Mouse (Mus musculus) limb, embryonic 14.5 days (tissue): ENCODE measurements around the gene Il2ra. TPM values are rescaled to one million over a fixed set of nuclear protein-coding genes. Genes with fewer than 3 reads are reported as not detected.
"Not testable (repeated sequence)": the region's sequence is repeated elsewhere in the genome, so short reads cannot be mapped to it uniquely, and the experiment has no call there.

Experiments used
- ATAC-seq: fragments of 200-750 bp; cut with Nextera tagmentation; 2 replicates; pipeline ENCODE4 v1.8.0; 2017; ENCODE audit warnings: low read depth, moderate number of reproducible peaks, moderate TSS enrichment; ENCODE audit not compliant: low FRiP score
- DNase-seq: peaks from one replicate; pipeline ENCODE4 v3.0.0-alpha.2; 2015; ENCODE audit warnings: low spot score
- H3K27ac ChIP-seq: fragments of 300-500 bp; sonication (generic); replicated peaks from 2 replicates; pipeline ENCODE4 v1.5.1; 2014; ENCODE audit warnings: low read depth, mild to moderate bottlenecking, low read length, moderate library complexity, mixed read lengths
- H3K27me3 ChIP-seq: fragments of 300-500 bp; sonication (generic); 2 replicates; pipeline ENCODE4 v1.6.1; 2014; ENCODE audit warnings: low read length, mixed read lengths; ENCODE audit not compliant: control insufficient read depth, insufficient read depth
- H3K36me3 ChIP-seq: fragments of 300-500 bp; sonication (generic); 2 replicates; pipeline ENCODE4 v1.6.1; 2014; ENCODE audit warnings: mild to moderate bottlenecking, low read length, moderate library complexity, mixed read lengths; ENCODE audit not compliant: control insufficient read depth, insufficient read depth
- H3K4me1 ChIP-seq: fragments of 300-500 bp; sonication (generic); 2 replicates; pipeline ENCODE4 v1.6.1; 2014; ENCODE audit warnings: antibody characterized with exemption, low read length, mixed read lengths; ENCODE audit not compliant: control insufficient read depth, insufficient read depth
- H3K4me2 ChIP-seq: fragments of 300-500 bp; sonication (generic); replicated peaks from 2 replicates; pipeline ENCODE4 v1.6.1; 2014; ENCODE audit warnings: low read depth, mild to moderate bottlenecking, low read length, moderate library complexity; ENCODE audit not compliant: severe bottlenecking
- H3K4me3 ChIP-seq: fragments of 300-500 bp; sonication (generic); replicated peaks from 2 replicates; pipeline ENCODE4 v1.5.1; 2014; ENCODE audit warnings: low read length
- H3K9ac ChIP-seq: fragments of 300-500 bp; sonication (generic); 2 replicates; pipeline ENCODE4 v1.6.1; 2014; ENCODE audit warnings: mild to moderate bottlenecking, low read depth, low read length, moderate library complexity; ENCODE audit not compliant: severe bottlenecking
- H3K9me3 ChIP-seq: fragments of 300-500 bp; sonication (generic); 2 replicates; pipeline ENCODE4 v1.6.1; 2016; ENCODE audit warnings: low read length; ENCODE audit not compliant: control insufficient read depth
- POLR2A ChIP-seq: fragments of 200-500 bp; IDR thresholded peaks from 2 replicates; pipeline ENCODE4 v1.8.0; 2012; ENCODE audit warnings: inconsistent platforms, mild to moderate bottlenecking, moderate library complexity, borderline replicate concordance; ENCODE audit not compliant: insufficient read depth, insufficient read length; ENCODE audit errors: extremely low read depth
- WGBS: fragments of 180-500 bp; shearing (Covaris S2); extraction: QIAGEN DNeasy Blood & Tissue Kit; methylation state at CpG from one replicate; pipeline ENCODE4 v1.1.7; 2014; 5-methylcytosine and 5-hydroxymethylcytosine counted together
- polyA plus RNA-seq, 2 experiments: library from polyadenylated mRNA; depleted of rRNA in 1 of 2; stranded (reverse) in 1 of 2; unstranded in 1 of 2; fragments of >200 nt; fragmentation: Nextera tagmentation in 1 of 2; extraction: Ambion mirVana in 1 of 2; gene quantifications; 2 replicates each; pipeline versions ENCODE4 v1.2.1 to v1.2.3; 2012 to 2014

Gene Il2ra
- polyA plus RNA-seq, 2 experiments, result not detected

- H3K27me3 ChIP-seq, result no peaks in the 10 kb centered on the region
- peak within 1 kb of the TSS; percentile 87 for H3K4me3 ChIP-seq
- no peak for DNase-seq
- peak within 1 kb of the TSS; percentile 65 for H3K27ac ChIP-seq
- peak within 1 kb of the TSS; percentile 56; the same call in 1 of the 2 replicates for H3K4me2 ChIP-seq
- H3K9me3 ChIP-seq, result no peaks in the 10 kb centered on the region
- 85% methylated on average over 5 of the region's 5 CpGs for WGBS
- H3K4me1 ChIP-seq, result peaks cover 10% of the 10 kb centered on the region
- no peak for ATAC-seq
- peak within 1 kb of the TSS; percentile 97 for H3K9ac ChIP-seq
- peaks cover 16% of the 10 kb centered on the region for H3K36me3 ChIP-seq
- TF ChIP-seq POLR2A, result no peak
Measured at GRCm38 (mm10) chr2:11604053-11604452, 38.6 kb upstream of the Il2ra start, which contains the start of gene Rbm17. TSS of gene Rbm17 (minus strand) at chr2:11604153.

DNA sequence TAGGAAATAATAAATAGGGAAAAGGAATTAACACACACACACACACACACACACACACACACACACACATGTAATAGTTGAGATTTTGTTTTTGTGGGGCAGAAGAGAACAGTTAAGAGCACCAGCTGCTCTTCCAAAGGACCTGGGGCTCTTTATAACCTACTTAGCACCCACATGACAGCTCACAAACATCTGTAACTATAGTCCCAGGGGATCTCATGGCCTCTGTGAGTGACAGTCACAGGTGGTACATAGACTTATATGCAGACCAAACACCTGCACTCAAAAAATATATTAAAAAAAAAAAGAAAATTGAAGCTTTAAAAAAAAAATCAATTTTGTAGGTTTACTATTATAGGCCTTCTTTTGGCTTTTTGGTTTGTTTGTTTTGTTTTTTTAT, 37.7 kb upstream of the Il2ra start:
- ATAC-seq (no peak), DNase-seq (no peak)
- H3K36me3 ChIP-seq, result peaks cover 10% of the 10 kb centered on the region
- no peak for TF ChIP-seq POLR2A
- H3K4me1 ChIP-seq, result peaks cover 10% of the 10 kb centered on the region
- no peak overlapping the region for H3K4me3 ChIP-seq
- H3K27me3 ChIP-seq, result no peaks in the 10 kb centered on the region
- H3K9me3 ChIP-seq, result no peaks in the 10 kb centered on the region
- no peak overlapping the region for H3K27ac ChIP-seq
- no peak overlapping the region for H3K9ac ChIP-seq
- no peak overlapping the region for H3K4me2 ChIP-seq

DNA sequence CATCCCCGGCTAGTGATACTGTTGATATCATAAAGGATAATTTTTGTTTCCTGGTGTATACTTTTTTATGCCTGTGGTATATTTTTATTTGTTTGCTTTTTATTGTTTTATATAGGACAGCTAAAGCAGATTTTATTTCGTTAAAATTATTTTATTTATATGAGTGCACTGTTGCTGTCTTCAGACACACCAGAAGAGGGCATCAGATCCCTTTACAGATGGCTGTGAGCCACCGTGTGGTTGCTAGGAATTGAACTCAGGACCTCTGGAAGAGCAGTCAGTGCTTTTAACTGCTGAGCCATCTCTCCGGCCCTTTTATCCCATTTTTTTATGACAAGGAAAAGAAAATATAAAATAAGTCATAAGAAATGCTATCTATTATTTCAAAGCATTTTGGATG, 35.9 kb upstream of the Il2ra start:
- H3K27me3 ChIP-seq, H3K4me1 ChIP-seq, DNase-seq, H3K27ac ChIP-seq, H3K9ac ChIP-seq, H3K9me3 ChIP-seq, ATAC-seq, H3K4me3 ChIP-seq, H3K4me2 ChIP-seq, H3K36me3 ChIP-seq: not testable (repeated sequence)
- 81% methylated on average over 4 of the region's 4 CpGs for WGBS

DNA sequence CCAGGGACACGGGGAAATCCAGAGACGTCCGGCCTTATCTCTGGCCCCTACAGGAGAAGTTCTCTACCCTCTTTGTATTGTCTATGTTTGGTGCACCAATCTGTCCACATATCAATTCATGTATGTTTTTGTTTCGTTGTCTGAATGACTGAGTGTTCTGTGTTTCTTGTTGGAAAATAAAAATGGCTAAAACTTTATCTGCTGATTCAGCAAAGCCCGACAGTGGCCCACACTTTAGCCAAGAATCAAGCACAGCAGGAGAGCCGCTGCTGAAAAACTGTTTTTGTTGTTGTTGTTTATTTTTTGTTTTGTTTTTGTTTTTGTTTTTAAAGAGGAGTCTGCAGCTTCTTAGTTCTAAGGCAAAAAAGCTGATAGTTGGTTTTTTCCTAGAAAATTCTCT, 29.7 kb upstream of the Il2ra start:
- H3K4me2 ChIP-seq, H3K9ac ChIP-seq, ATAC-seq, H3K4me1 ChIP-seq, H3K4me3 ChIP-seq, H3K36me3 ChIP-seq, H3K9me3 ChIP-seq, DNase-seq, H3K27ac ChIP-seq, H3K27me3 ChIP-seq: not testable (repeated sequence)
- 86% methylated on average over 6 of the region's 6 CpGs for WGBS

DNA sequence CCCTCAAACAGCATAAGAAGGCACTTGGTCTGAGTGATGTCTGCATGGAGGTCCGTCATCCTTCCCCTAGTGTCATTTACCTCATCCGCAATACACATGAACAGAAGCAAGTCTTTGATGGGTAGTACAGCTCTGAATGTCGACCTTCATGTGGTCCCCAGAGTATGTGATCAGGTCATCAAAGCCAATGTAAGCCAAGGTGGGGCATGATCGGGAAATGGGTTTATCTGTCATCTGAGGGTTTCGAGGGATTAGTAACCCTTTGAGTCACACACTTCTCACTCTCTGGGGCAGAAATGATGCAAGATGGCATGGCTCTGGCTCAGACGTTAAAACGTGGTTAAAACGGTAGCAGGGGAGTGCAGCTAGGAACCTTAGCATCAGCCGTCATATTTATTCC, 25.8 kb upstream of the Il2ra start:
- Histone ChIP-seq H3K9me3 (no peaks in the 10 kb centered on the region), H3K4me1 (no peaks in the 10 kb centered on the region), H3K9ac (no peak overlapping the region), H3K27me3 (no peaks in the 10 kb centered on the region), H3K27ac (no peak overlapping the region), H3K4me3 (no peak overlapping the region), H3K36me3 (no peaks in the 10 kb centered on the region), H3K4me2 (no peak overlapping the region)
- 90% methylated on average over 9 of the region's 9 CpGs for WGBS
- no peak for ATAC-seq
- TF ChIP-seq POLR2A, result no peak
- no peak for DNase-seq

- Histone ChIP-seq H3K4me3 (no peak overlapping the region), H3K4me2 (no peak overlapping the region), H3K36me3 (no peaks in the 10 kb centered on the region), H3K27ac (no peak overlapping the region), H3K27me3 (no peaks in the 10 kb centered on the region), H3K4me1 (no peaks in the 10 kb centered on the region), H3K9me3 (no peaks in the 10 kb centered on the region), H3K9ac (no peak overlapping the region)
- no peak for DNase-seq
- 74% methylated on average over 2 of the region's 2 CpGs for WGBS
- TF ChIP-seq POLR2A, result no peak
- no peak for ATAC-seq
Measured at GRCm38 (mm10) chr2:11619598-11619997, 23.0 kb upstream of the Il2ra start.
